Mouse (Mus musculus): ENCODE results near the gene Aaas.

GRCm38 (mm10) chr15:102316263-102316662, 34.3 kb downstream of the Aaas start:
- peak; percentile 94 for TF ChIP-seq CTCF (conservative IDR thresholded peaks at IDR 0.05; ENCODE audit: insufficient read depth, insufficient read length, low read depth, low read length)
- no peak for TF ChIP-seq POLR2A (IDR thresholded peaks at IDR 0.05; ENCODE audit: low read depth, low read length)
